Comparison of ENCODE assay signal across 8 mouse cellular contexts in the genomic region with DNA sequence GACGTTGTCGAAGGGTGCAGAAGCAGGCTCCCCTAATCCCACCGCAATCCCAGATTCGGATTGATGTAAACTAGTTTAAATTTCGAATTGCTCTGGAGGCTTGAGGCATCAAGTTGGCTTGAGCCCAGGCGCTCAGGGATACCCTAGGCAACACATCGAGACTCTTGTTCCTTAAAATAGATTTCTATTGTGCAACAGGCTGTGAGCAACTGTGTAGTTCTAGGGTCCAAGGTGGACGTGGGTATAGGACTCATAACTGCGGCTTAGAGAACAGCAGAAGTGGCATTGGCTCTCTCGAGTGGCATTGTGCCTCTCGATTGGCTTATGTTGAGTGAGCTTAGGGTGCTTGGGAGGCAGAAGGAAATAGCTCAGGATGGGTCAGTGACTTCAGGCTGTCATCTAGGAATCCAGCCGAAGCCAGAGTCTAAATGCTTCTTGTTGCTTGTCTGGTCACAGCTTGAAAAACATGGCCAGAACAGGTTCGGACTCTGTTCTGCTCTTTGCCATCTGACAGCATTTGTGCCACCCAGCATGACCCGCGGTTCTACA. TPM values are rescaled to one million over a fixed set of nuclear protein-coding genes. Genes with fewer than 3 reads are reported as not detected.
DNase-seq lines count a peak whose midpoint lies in the region; ATAC-seq and TF ChIP-seq lines count a peak whose summit lies in the region.

No protein-coding gene starts in this region.

- H3K4me3 ChIP-seq in heart, embryonic 14.5 days (ENCODE audit: control insufficient read depth in 1 of 2, insufficient read depth in 1 of 2, low read depth in 1 of 2, low read length in 2 of 2) = peak overlapping the region; percentile 85 to 92
- peak overlapping the region; percentile 79 for H3K4me3 ChIP-seq in embryonic facial prominence, embryonic 11.5 days (ENCODE audit: low read depth, low read length)
- H3K4me3 ChIP-seq in intestine, postnatal 0 days (ENCODE audit: low read depth, low read length) = peak overlapping the region; percentile 81
- peak overlapping the region; percentile 83 for H3K4me3 ChIP-seq in lung, embryonic 16.5 days (ENCODE audit: low read length)

- peak overlapping the region; percentile 98 to 100 for H3K27ac ChIP-seq in heart, embryonic 14.5 days (replicated peaks in 1 of 2; ENCODE audit: control insufficient read depth in 1 of 2, insufficient read depth in 1 of 2, low read depth in 2 of 2, low read length in 2 of 2)
- peak overlapping the region; percentile 97 for H3K27ac ChIP-seq in embryonic facial prominence, embryonic 11.5 days (replicated peaks; ENCODE audit: low read depth, low read length)
- peak overlapping the region; percentile 99 for H3K27ac ChIP-seq in intestine, postnatal 0 days (ENCODE audit: low read depth, low read length)
- H3K27ac ChIP-seq in lung, embryonic 16.5 days (ENCODE audit: low read length) = peak overlapping the region; percentile 100

- H3K9me3 ChIP-seq in heart, embryonic 14.5 days (ENCODE audit: control insufficient read depth, low read length) = 0 out of 2 replicates have a peak, but pooled peaks cover 2% of the 10 kb centered on the region
- H3K9me3 ChIP-seq in embryonic facial prominence, embryonic 11.5 days (replicated peaks; ENCODE audit: control insufficient read depth, low read length) = no peaks in the 10 kb centered on the region; the same call in 1 of the 2 replicates
- H3K9me3 ChIP-seq in intestine, postnatal 0 days (ENCODE audit: control insufficient read depth) = no peaks in the 10 kb centered on the region
- peaks cover 8% of the 10 kb centered on the region for H3K9me3 ChIP-seq in lung, embryonic 16.5 days (ENCODE audit: control insufficient read depth, low read length)

- peak overlapping the region; percentile 83 for H3K4me2 ChIP-seq in heart, embryonic 14.5 days (ENCODE audit: low read length)
- H3K4me2 ChIP-seq in embryonic facial prominence, embryonic 11.5 days (ENCODE audit: low read depth, low read length) = peak overlapping the region; percentile 67
- H3K4me2 ChIP-seq in intestine, postnatal 0 days (replicated peaks; ENCODE audit: low read depth) = peak overlapping the region; percentile 79
- H3K4me2 ChIP-seq in lung, embryonic 16.5 days (ENCODE audit: low read depth, low read length) = peak overlapping the region; percentile 91

- ATAC-seq in heart, embryonic 14.5 days (ENCODE audit: insufficient number of reproducible peaks, insufficient read depth, low FRiP score, low read depth) = no peak
- ATAC-seq in embryonic facial prominence, embryonic 11.5 days (replicated peaks; ENCODE audit: insufficient number of reproducible peaks, low FRiP score, low TSS enrichment, low read depth) = no peak
- 0 out of 2 replicates have a peak, but pooled peaks have one; percentile 2 for ATAC-seq in intestine, postnatal 0 days
- no peak for ATAC-seq in lung, embryonic 16.5 days (ENCODE audit: low read depth)
- no peak for ATAC-seq in CD4-positive, CD25-positive, alpha-beta regulatory T cell, adult 4 months

- 13% methylated on average over 15 of the region's 15 CpGs for whole genome bisulfite sequencing in heart, embryonic 14.5 days
- WGBS in embryonic facial prominence, embryonic 11.5 days = 31% methylated on average over 15 of the region's 15 CpGs
- 13% methylated on average over 15 of the region's 15 CpGs for WGBS in intestine, postnatal 0 days
- WGBS in lung, embryonic 16.5 days = 13% methylated on average over 15 of the region's 15 CpGs

- no peak for TF ChIP-seq CTCF in intestine, postnatal 0 days (IDR thresholded peaks at IDR 0.05; ENCODE audit: low read depth)

- H3K4me1 ChIP-seq in heart, embryonic 14.5 days (ENCODE audit: control insufficient read depth in 2 of 2, insufficient read depth in 2 of 2, low read length in 2 of 2) = peaks cover 10 to 34% of the 10 kb centered on the region in 2 experiments
- H3K4me1 ChIP-seq in embryonic facial prominence, embryonic 11.5 days (ENCODE audit: control insufficient read depth, insufficient read depth, low read length) = peaks cover 3% of the 10 kb centered on the region
- peaks cover 11% of the 10 kb centered on the region; the same call in 1 of the 2 replicates for H3K4me1 ChIP-seq in intestine, postnatal 0 days (replicated peaks; ENCODE audit: control insufficient read depth, insufficient read depth, low read length)
- peaks cover 27% of the 10 kb centered on the region for H3K4me1 ChIP-seq in lung, embryonic 16.5 days (replicated peaks; ENCODE audit: control insufficient read depth, insufficient read depth, low read length)

- no peak for DNase-seq in heart, adult 11 months
- no peak for DNase-seq in embryonic facial prominence, embryonic 11.5 days (ENCODE audit: low spot score)
- no peak for DNase-seq in testis, postnatal 14 days (ENCODE audit: low spot score)
- DNase-seq in adrenal gland, postnatal 25 days = no peak

- H3K27me3 ChIP-seq in heart, embryonic 14.5 days (ENCODE audit: control insufficient read depth, insufficient read depth, low read length) = peaks cover 16% of the 10 kb centered on the region
- peaks cover 18% of the 10 kb centered on the region for H3K27me3 ChIP-seq in embryonic facial prominence, embryonic 11.5 days (ENCODE audit: control insufficient read depth, insufficient read depth, low read length)
- peaks cover 12% of the 10 kb centered on the region for H3K27me3 ChIP-seq in intestine, postnatal 0 days (replicated peaks; ENCODE audit: control insufficient read depth, insufficient read depth, low read length)
- peaks cover 16% of the 10 kb centered on the region for H3K27me3 ChIP-seq in lung, embryonic 16.5 days (ENCODE audit: control insufficient read depth, insufficient read depth, low read depth, low read length)

- peak overlapping the region; percentile 97 for H3K9ac ChIP-seq in heart, embryonic 14.5 days (ENCODE audit: low read length)
- H3K9ac ChIP-seq in embryonic facial prominence, embryonic 11.5 days (replicated peaks; ENCODE audit: low read length) = peak overlapping the region; percentile 97
- peak overlapping the region; percentile 96 for H3K9ac ChIP-seq in intestine, postnatal 0 days (ENCODE audit: low read depth, low read length)
- H3K9ac ChIP-seq in lung, embryonic 16.5 days (ENCODE audit: low read length) = peak overlapping the region; percentile 97

- H3K36me3 ChIP-seq in heart, embryonic 14.5 days (ENCODE audit: control insufficient read depth, insufficient read depth, low read length) = peaks cover 17% of the 10 kb centered on the region
- 0 out of 2 replicates have a peak, but pooled peaks cover 3% of the 10 kb centered on the region for H3K36me3 ChIP-seq in embryonic facial prominence, embryonic 11.5 days (replicated peaks; ENCODE audit: control insufficient read depth, insufficient read depth, low read depth, low read length)
- H3K36me3 ChIP-seq in intestine, postnatal 0 days (ENCODE audit: control insufficient read depth, insufficient read depth) = peaks cover 9% of the 10 kb centered on the region; the same call in 1 of the 2 replicates
- peaks cover 14% of the 10 kb centered on the region for H3K36me3 ChIP-seq in lung, embryonic 16.5 days (ENCODE audit: control insufficient read depth, insufficient read depth, low read length)

RNA-seq across cellular contexts. Expression of gene Ube2m, which starts 0.6 kb away (rescaled TPM):
- polyA plus RNA-seq in heart, embryonic 14.5 days (2014; fragmentation: Nextera tagmentation; extraction: Ambion mirVana) = 151 and 180 TPM in 2 replicates
- polyA plus RNA-seq in embryonic facial prominence, embryonic 11.5 days (2014; fragmentation: Nextera tagmentation; extraction: Ambion mirVana) = 172 and 177 TPM in 2 replicates
- 96.8 and 107 TPM in 2 replicates for polyA plus RNA-seq in intestine, postnatal 0 days (2015; fragmentation: Nextera tagmentation; extraction: Ambion mirVana)
- polyA plus RNA-seq in lung, embryonic 16.5 days (2015; fragmentation: Nextera tagmentation; extraction: Ambion mirVana) = 25.8 and 31.6 TPM in 2 replicates
- 10 to 100 TPM in 1 of 2 experiments, 1 to 10 TPM in 1; 7.9 to 14.3 TPM for polyA plus RNA-seq in CD4-positive, CD25-positive, alpha-beta regulatory T cell, adult 4 months (2017; shearing (Covaris generic))
- 170 and 192 TPM in 2 replicates for total RNA-seq in adrenal gland, postnatal 25 days (2021)

RNA-seq across cellular contexts. Expression of gene Chmp2a, which starts 4.1 kb away (rescaled TPM):
- 153 and 165 TPM in 2 replicates for polyA plus RNA-seq in heart, embryonic 14.5 days (2014; fragmentation: Nextera tagmentation; extraction: Ambion mirVana)
- 107 and 116 TPM in 2 replicates for polyA plus RNA-seq in embryonic facial prominence, embryonic 11.5 days (2014; fragmentation: Nextera tagmentation; extraction: Ambion mirVana)
- polyA plus RNA-seq in intestine, postnatal 0 days (2015; fragmentation: Nextera tagmentation; extraction: Ambion mirVana) = 323 and 329 TPM in 2 replicates
- 157 and 173 TPM in 2 replicates for polyA plus RNA-seq in lung, embryonic 16.5 days (2015; fragmentation: Nextera tagmentation; extraction: Ambion mirVana)
- polyA plus RNA-seq in CD4-positive, CD25-positive, alpha-beta regulatory T cell, adult 4 months (2017; shearing (Covaris generic)) = 100 to 1,000 TPM; 259 to 278 TPM
- total RNA-seq in adrenal gland, postnatal 25 days (2021) = 218 and 223 TPM in 2 replicates

RNA-seq across cellular contexts. Expression of gene Mzf1, which starts 15.9 kb away (rescaled TPM):
- polyA plus RNA-seq in heart, embryonic 14.5 days (2014; fragmentation: Nextera tagmentation; extraction: Ambion mirVana) = 1.4 and 1.8 TPM in 2 replicates
- polyA plus RNA-seq in embryonic facial prominence, embryonic 11.5 days (2014; fragmentation: Nextera tagmentation; extraction: Ambion mirVana) = 1.2 and 1.6 TPM in 2 replicates
- 0.83 and 1.1 TPM in 2 replicates for polyA plus RNA-seq in intestine, postnatal 0 days (2015; fragmentation: Nextera tagmentation; extraction: Ambion mirVana)
- 4.2 and 5.1 TPM in 2 replicates for polyA plus RNA-seq in lung, embryonic 16.5 days (2015; fragmentation: Nextera tagmentation; extraction: Ambion mirVana)
- under 1 TPM; 0.35 to 0.84 TPM for polyA plus RNA-seq in CD4-positive, CD25-positive, alpha-beta regulatory T cell, adult 4 months (2017; shearing (Covaris generic))
- total RNA-seq in adrenal gland, postnatal 25 days (2021) = 3.8 and 4.1 TPM in 2 replicates

RNA-seq across cellular contexts. Expression of gene Zbtb45, which starts 28.9 kb away (rescaled TPM):
- polyA plus RNA-seq in heart, embryonic 14.5 days (2014; fragmentation: Nextera tagmentation; extraction: Ambion mirVana) = 12.8 and 17.2 TPM in 2 replicates
- polyA plus RNA-seq in embryonic facial prominence, embryonic 11.5 days (2014; fragmentation: Nextera tagmentation; extraction: Ambion mirVana) = 22.6 and 22.9 TPM in 2 replicates
- 11.2 and 11.6 TPM in 2 replicates for polyA plus RNA-seq in intestine, postnatal 0 days (2015; fragmentation: Nextera tagmentation; extraction: Ambion mirVana)
- 28.1 and 28.2 TPM in 2 replicates for polyA plus RNA-seq in lung, embryonic 16.5 days (2015; fragmentation: Nextera tagmentation; extraction: Ambion mirVana)
- polyA plus RNA-seq in CD4-positive, CD25-positive, alpha-beta regulatory T cell, adult 4 months (2017; shearing (Covaris generic)) = 1 to 10 TPM; 5.6 to 7.4 TPM
- 15.3 and 16.1 TPM in 2 replicates for total RNA-seq in adrenal gland, postnatal 25 days (2021)

RNA-seq across cellular contexts. Expression of gene Trim28, which starts 39.8 kb away (rescaled TPM):
- 210 and 224 TPM in 2 replicates for polyA plus RNA-seq in heart, embryonic 14.5 days (2014; fragmentation: Nextera tagmentation; extraction: Ambion mirVana)
- 525 and 526 TPM in 2 replicates for polyA plus RNA-seq in embryonic facial prominence, embryonic 11.5 days (2014; fragmentation: Nextera tagmentation; extraction: Ambion mirVana)
- polyA plus RNA-seq in intestine, postnatal 0 days (2015; fragmentation: Nextera tagmentation; extraction: Ambion mirVana) = 82.8 and 85.3 TPM in 2 replicates
- polyA plus RNA-seq in lung, embryonic 16.5 days (2015; fragmentation: Nextera tagmentation; extraction: Ambion mirVana) = 190 and 195 TPM in 2 replicates
- 10 to 100 TPM; 37.1 to 75.2 TPM for polyA plus RNA-seq in CD4-positive, CD25-positive, alpha-beta regulatory T cell, adult 4 months (2017; shearing (Covaris generic))
- total RNA-seq in adrenal gland, postnatal 25 days (2021) = 273 and 297 TPM in 2 replicates
